Mouse (Mus musculus) olfactory bulb, adult 2 months (tissue): Measurements from ENCODE around the gene Ttll8.

Source experiments
- CTCF ChIP-seq: fragments of 200-500 bp; IDR thresholded peaks from 2 replicates; pipeline ENCODE4 v1.5.1; 2012; ENCODE audit warnings: low read depth, mild to moderate bottlenecking, low read length, moderate library complexity; ENCODE audit not compliant: insufficient read depth
- POLR2A ChIP-seq: fragments of 200-500 bp; IDR thresholded peaks from 2 replicates; pipeline ENCODE4 v1.6.1; 2012; ENCODE audit warnings: mild to moderate bottlenecking, low read depth, low read length, moderate library complexity; ENCODE audit not compliant: insufficient read depth

DNA sequence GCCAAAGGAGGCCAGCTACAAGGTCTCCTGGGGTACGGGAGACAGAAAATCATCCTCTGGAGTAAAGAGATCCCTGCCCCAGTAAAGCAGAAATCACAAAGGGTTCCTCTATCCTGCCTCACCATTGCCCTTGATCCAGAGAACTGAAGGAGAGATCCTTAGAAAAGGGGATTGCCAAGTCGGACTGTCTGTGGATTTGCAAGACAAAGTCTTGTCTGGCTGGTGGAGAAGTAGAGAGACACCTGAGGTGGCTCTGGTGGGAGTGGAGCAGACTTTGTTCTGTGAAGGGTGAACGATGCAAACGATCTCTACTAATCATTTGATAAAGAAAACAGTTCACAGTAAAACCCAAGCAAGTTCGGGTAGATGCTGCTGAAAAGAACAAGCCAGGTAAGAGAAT is 61.3 kb downstream of the Ttll8 start:
- TF ChIP-seq CTCF, result no peak
- no peak for TF ChIP-seq POLR2A
